Mouse (Mus musculus): ENCODE measurements around the gene Nanog.
"Not testable (repeated sequence)": the region's sequence is repeated elsewhere in the genome, so short reads cannot be mapped to it uniquely, and the experiment has no call there.

Nanog gene

GRCm38 (mm10) chr6:122702480-122703124 is 4.7 kb upstream of the Nanog start:
- DNase-seq (ENCODE audit: low read depth, low spot score): peak; percentile 100

- no peak for DNase-seq (ENCODE audit: low read depth, low spot score)
These were observed 4.0 kb upstream of the Nanog start for GRCm38 (mm10) chr6:122703251-122703650.

- peak; percentile 63 for DNase-seq (ENCODE audit: low read depth, low spot score)
These were observed 3.6 kb upstream of the Nanog start for GRCm38 (mm10) chr6:122703706-122704105.

GRCm38 (mm10) chr6:122706337-122706840 is 900 bp upstream of the Nanog start:
- peak; percentile 59 for DNase-seq (ENCODE audit: low read depth, low spot score)

- peak; percentile 58 for DNase-seq (ENCODE audit: low read depth, low spot score)
These were observed 1.5 kb downstream of the Nanog start for GRCm38 (mm10) chr6:122708826-122709225.

- DNase-seq (ENCODE audit: low read depth, low spot score): peak; percentile 48
These were observed 4.2 kb downstream of the Nanog start for GRCm38 (mm10) chr6:122711455-122711854.

- not testable (repeated sequence) for DNase-seq (ENCODE audit: low read depth, low spot score)
These were observed 5.8 kb downstream of the Nanog start for GRCm38 (mm10) chr6:122713116-122713515.

- DNase-seq (ENCODE audit: low read depth, low spot score): no peak
These were observed 7.5 kb downstream of the Nanog start for GRCm38 (mm10) chr6:122714707-122715365.

GRCm38 (mm10) chr6:122715886-122716285 is 8.6 kb downstream of the Nanog start:
- DNase-seq (ENCODE audit: low read depth, low spot score): peak; percentile 81

- not testable (repeated sequence) for DNase-seq (ENCODE audit: low read depth, low spot score)
These were observed 10.9 kb downstream of the Nanog start for GRCm38 (mm10) chr6:122718224-122718623.

- DNase-seq (ENCODE audit: low read depth, low spot score): peak; percentile 88
These were observed 12.7 kb downstream of the Nanog start for GRCm38 (mm10) chr6:122719942-122720341.

- DNase-seq (ENCODE audit: low read depth, low spot score): peak; percentile 95
These were observed 32.7 kb downstream of the Nanog start for GRCm38 (mm10) chr6:122739952-122740351.

- no peak for DNase-seq (ENCODE audit: low read depth, low spot score)
These were observed 34.4 kb downstream of the Nanog start for GRCm38 (mm10) chr6:122741460-122742227.

GRCm38 (mm10) chr6:122742228-122742899 is 35.1 kb downstream of the Nanog start:
- peak; percentile 96 for DNase-seq (ENCODE audit: low read depth, low spot score)

GRCm38 (mm10) chr6:122743353-122743752 is 36.1 kb downstream of the Nanog start:
- peak; percentile 80 for DNase-seq (ENCODE audit: low read depth, low spot score)

GRCm38 (mm10) chr6:122744505-122745249 is 37.4 kb downstream of the Nanog start:
- DNase-seq (ENCODE audit: low read depth, low spot score): peak; percentile 64

- no peak for DNase-seq (ENCODE audit: low read depth, low spot score)
These were observed 43.3 kb downstream of the Nanog start for GRCm38 (mm10) chr6:122750579-122750978.

GRCm38 (mm10) chr6:122755913-122756312 is 48.6 kb downstream of the Nanog start:
- no peak for DNase-seq (ENCODE audit: low read depth, low spot score)

GRCm38 (mm10) chr6:122758732-122759131 is 51.4 kb downstream of the Nanog start:
- no peak for DNase-seq (ENCODE audit: low read depth, low spot score)

GRCm38 (mm10) chr6:122761011-122761599 is 53.8 kb downstream of the Nanog start:
- peak; percentile 91 for DNase-seq (ENCODE audit: low read depth, low spot score)

GRCm38 (mm10) chr6:122761901-122762300 is 54.6 kb downstream of the Nanog start:
- peak; percentile 61 for DNase-seq (ENCODE audit: low read depth, low spot score)

Measured in R1 (cell line).